Mouse (Mus musculus): ENCODE measurements at regions not wholly inside any gene's neighbourhood (a gene's known extent, or its start where the extent isn't known, plus 50 kb on each side); places are given as distances from the start of the nearest gene placed in this dataset.
"Not testable (repeated sequence)": the region's sequence is repeated elsewhere in the genome, so short reads cannot be mapped to it uniquely, and the experiment has no call there.

DNA sequence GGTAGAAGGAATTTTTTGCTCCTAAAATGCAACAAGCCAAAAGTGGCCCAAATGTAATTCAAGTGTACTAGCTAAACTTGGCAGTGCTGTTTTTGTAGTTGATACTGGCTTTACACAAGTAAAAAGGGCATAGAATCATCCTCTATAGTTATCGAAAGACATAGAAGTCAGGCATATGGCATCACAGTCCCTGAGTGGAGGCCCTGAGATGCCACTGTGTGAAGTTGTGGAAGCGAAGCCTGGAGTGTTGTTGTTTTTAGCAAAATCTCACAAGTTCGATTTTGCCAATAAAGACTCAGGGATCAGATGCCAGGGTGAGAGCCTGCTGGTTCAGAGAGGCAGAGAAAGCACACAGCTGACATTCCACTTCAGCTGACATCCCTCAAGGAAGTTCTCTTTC lies 121.6 kb upstream of the C9orf72 start:
- no peak for DNase-seq (ENCODE audit: low read depth, low spot score)

DNA sequence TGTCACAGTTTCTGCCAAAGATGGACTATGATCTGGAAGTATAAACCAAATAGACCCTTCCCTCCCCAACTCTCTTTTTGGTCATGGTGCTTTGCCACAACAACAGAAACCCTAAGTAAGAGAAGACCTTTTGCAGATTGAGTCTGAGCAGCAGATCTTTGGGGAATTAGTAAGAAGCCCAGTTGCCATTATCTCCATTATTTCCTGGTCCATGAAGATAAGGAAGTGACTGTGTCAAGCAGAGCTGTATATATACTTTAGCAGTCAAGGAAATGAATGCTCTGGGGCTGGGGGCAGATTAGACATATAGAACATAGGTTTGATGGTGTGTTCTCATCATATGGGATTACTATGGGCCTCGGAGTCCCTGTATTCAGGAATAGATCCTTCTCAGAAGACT lies 117.8 kb upstream of the C9orf72 start:
- no peak for DNase-seq (ENCODE audit: low read depth, low spot score)

DNA sequence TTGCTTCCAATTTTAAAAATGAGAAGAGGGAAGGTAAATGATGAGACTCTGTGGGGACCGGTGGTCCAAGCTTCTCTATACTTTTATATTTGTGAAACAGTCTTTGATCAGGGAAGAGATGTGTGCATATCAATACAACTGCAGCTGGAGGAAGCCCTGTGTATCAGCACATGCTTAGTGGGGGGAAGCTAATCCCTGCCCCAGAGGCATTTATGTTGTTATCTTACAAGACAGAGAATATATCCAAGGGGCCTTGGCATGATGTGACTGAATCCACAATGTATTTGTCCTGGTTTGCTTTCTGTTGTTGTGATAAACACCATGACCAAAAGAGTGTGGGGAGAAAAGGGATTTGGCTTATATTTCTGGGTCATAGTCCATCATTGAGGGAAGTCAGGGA lies 105.2 kb upstream of the C9orf72 start:
- DNase-seq (ENCODE audit: low read depth, low spot score) = no peak

DNA sequence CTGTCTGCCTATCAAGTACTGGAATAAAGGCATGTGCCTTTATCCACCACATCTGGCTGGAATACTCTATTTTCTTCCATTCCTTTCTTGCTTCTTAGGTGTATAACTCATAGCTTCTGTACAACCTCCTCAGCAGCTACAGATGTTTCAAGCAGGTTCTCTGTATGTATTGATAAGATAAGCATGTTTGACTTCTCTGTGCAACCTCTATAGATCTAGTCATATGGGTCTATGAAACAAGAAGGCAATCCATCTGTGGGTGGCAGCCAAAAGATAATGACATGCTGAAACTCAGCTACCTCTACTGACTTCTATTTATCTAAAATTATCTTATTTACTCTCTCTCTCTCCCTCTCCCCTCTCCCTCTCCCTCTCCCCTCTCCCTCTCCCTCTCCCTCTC lies 99.3 kb upstream of the C9orf72 start:
- DNase-seq (ENCODE audit: low read depth, low spot score) = no peak

DNA sequence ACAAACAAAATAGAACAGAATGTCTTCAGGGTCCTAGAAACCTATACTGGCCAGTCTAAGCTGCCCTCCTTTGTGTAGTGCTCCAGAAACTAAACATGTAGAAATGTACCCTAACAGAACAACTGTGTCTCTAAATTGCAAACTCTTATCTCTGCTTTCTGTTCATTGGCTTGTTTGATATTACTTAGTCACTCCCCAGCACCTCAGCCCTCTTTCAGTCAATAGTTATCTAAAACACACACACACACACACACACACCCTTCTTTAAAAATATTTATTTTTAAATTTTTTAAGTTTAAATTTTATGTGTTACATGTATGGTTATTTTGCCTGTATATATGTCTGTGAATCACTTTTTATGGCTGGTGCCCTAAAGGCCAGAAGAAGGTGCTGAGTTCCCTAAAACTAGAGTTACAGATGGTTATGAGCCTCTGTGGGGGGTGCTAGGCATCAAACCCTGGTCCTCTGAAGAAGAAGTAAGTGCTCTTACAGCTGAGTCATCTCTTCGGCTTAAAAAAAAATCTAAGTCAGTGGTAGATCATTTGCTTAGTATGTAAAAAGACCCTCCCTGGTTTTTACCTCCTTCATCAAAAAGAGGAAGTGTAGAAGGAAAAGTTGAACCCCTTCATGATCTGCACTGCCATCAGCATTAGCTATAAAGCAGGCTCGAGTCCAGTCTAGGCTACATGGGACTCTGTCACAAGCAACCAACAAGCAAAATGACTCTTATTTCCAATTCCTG lies 96.6 kb upstream of the C9orf72 start:
- no peak for DNase-seq (ENCODE audit: low read depth, low spot score)

DNA sequence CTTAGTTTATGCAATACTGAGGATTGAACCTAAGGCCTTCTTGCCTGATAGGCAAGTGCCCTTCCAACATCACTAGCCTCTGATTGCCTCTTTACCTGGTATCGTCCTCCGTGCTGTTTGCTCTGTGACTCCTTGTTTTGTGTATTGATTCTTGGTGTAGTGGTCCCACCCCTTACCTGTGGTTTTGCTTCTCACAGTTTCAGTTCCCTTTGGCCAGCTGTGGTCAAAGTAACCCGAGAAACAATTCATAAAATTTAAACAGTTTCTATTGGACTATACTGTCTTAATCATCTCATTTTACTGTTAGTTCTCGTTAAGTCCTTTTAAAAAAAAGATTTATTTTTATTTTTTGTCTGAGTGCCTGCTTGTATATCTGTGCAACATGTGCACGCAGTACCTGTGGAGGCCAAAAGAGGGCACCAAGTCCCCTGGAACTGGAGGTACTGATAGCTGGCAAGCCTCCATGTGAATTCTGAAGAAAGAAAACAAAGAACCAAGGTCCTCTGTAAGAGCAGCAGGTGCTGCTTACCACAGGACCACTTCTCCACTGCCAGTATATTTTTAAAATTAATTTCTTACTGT lies 84.5 kb upstream of the C9orf72 start:
- DNase-seq (ENCODE audit: low read depth, low spot score) = peak; percentile 61

DNA sequence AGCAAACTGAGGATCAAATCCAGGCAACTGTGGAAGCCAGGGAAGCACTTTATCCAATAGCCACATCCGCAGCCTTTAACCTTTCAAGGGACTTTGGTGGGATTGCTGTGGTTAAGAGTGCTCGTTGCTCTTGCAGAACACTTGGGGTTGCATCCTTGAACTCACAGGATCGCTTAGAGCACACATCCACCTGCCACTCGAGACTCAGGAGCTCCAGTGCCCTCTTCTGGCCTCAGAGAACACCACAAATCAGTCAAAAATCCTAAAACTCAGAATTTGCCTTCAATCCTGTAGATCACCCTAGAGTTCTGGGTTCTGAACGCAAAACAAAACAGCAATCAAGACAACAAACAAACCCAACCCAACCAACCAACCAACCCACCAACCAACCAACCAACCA lies 82.2 kb upstream of the C9orf72 start:
- peak; percentile 16 for DNase-seq (ENCODE audit: low read depth, low spot score)

DNA sequence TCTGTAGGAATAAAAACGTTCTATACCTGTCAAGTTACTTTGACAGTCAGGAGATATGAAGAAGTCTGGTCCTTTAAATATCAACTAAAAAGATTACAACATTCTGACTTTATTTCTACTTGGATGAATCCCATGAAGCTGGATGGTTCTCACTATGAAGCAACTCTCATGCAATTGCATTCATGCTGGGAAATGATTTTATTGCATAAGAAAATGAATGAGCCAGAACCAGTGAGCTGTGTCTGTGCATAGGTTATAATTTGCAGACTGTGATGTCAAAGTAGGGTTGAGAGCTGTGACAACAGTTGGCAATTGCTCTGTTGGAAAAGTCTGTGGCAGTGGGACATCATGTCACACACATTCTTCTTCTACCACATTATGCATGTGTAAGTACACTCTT lies 79.2 kb upstream of the C9orf72 start:
- no peak for DNase-seq (ENCODE audit: low read depth, low spot score)

DNA sequence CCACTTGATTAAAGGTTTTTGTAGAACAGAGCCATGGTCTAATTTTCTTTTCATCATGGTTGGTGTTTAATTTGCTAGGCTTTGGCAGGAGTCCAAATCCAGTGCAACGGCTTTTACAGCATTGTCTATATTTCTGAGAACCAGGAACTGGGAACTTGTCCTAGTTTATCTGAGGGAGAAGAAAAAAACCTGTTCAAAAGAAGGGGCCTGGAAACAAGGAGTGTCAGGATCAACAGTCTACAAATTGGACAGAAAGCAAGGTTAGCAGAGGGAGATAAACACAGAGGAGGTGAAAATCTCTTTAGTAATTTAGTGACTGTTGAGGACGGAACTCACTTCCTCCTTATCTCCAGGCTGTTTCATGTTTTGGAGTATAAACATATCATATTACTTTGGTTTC lies 74.9 kb upstream of the C9orf72 start:
- no peak for DNase-seq (ENCODE audit: low read depth, low spot score)

DNA sequence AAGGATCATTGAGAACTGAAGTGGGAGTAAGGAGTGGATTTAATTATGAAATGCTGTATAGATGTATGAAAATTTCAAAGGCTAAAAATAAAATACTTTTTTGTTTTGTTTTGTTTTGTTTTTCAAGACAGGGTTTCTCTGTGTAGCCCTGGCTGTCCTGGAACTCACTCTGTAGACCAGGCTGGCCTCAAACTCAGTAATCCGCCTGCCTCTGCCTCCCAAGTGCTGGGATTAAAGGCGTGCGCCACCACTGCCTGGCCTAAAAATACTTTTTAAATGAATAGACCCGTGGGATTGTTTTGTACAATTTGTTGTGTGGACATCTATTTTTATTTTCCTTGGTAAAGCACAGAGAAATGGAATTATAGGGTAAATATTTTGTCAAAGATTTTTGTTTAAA lies 74.4 kb upstream of the C9orf72 start:
- not testable (repeated sequence) for DNase-seq (ENCODE audit: low read depth, low spot score)

DNA sequence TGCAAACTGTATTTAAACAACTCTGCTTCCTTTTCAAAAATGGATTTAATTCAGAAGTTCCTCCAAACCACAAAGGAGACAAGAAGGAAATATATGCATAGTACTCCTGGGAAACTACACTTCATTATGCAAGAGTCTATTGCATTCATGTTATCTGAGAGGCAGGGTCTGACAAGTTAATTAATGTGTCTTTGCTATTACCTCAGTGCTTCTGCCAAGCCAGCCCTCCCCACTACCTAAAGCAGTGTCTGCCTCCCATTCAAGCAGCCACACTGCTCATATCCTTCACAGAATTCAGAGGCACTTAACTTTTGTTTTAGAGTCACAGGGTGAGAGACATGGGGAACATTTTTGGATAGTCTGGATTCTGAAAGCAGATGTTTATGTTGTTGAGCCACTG lies 58.6 kb upstream of the C9orf72 start:
- no peak for DNase-seq (ENCODE audit: low read depth, low spot score)
